Mouse (Mus musculus) brown adipose tissue, adult 24 weeks (tissue): ENCODE data around the gene Kiss1r. TPM values are rescaled to one million over a fixed set of nuclear protein-coding genes. Genes with fewer than 3 reads are reported as not detected.
"Not testable (repeated sequence)": the region's sequence is repeated elsewhere in the genome, so short reads cannot be mapped to it uniquely, and the experiment has no call there.

Experiments used
- H3K27ac ChIP-seq: fragments of 200-500 bp; replicated peaks from 2 replicates; pipeline ENCODE4 v1.5.1; 2012; ENCODE audit warnings: low read depth, mild to moderate bottlenecking, low read length
- H3K4me1 ChIP-seq: fragments of 200-500 bp; 2 replicates; pipeline ENCODE4 v1.6.1; 2012; ENCODE audit warnings: low read length, mixed read lengths; ENCODE audit not compliant: control insufficient read depth, insufficient read depth, insufficient read length
- H3K4me3 ChIP-seq: fragments of 200-500 bp; 2 replicates; pipeline ENCODE4 v1.5.1; 2012; ENCODE audit warnings: low read depth, mild to moderate bottlenecking, low read length, moderate library complexity; ENCODE audit not compliant: insufficient read depth
- polyA plus RNA-seq: library from polyadenylated mRNA; stranded (reverse); fragments of >200 nt; gene quantifications from 2 replicates; pipeline ENCODE4 v1.2.4, GENCODE M21; 2012; ENCODE audit not compliant: missing spikeins, insufficient read depth, insufficient read length

Kiss1r gene
- polyA plus RNA-seq, 1 experiment: 0.63 TPM

DNA sequence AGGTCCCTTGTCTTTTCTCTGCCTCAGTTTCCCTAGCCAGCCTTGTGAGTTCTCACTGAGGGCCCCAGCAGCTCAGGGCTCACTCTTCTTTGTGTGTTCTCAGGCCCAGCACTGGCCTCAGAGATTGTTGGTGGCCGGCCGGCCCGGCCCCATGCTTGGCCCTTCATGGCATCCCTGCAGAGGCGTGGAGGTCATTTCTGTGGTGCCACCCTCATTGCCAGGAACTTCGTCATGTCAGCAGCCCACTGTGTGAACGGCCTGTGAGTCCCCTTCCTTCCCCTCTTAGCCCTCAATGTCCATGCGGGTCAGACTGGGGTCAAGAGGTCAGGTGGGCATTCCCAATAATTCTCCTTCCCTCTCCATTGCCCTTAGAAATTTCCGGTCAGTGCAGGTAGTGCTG lies 30.2 kb upstream of the Kiss1r start:
- Histone ChIP-seq H3K27ac (no peak overlapping the region), H3K4me1 (peaks cover 7% of the 10 kb centered on the region), H3K4me3 (no peak overlapping the region)

DNA sequence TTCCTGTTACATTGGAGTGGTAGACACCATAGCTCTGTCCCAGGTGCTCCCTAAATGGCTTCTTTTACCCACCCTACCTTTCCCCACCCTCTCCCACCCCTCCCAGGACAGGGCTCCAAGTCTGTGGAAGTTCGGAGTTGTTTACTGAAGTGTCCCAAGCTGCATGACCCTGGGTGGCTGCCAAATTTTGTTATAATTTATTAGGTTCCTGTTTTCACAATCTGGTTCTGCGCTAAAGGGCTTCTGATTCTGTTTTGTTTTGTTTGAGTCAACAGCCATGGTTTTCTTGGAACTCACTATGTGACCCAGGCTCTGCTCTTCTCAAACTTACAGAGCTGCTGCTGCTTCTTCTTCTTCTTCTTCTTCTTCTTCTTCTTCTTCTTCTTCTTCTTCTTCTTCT lies 27.4 kb upstream of the Kiss1r start:
- Histone ChIP-seq H3K4me1 (peaks cover 5% of the 10 kb centered on the region), H3K4me3 (no peak overlapping the region), H3K27ac (no peak overlapping the region)

DNA sequence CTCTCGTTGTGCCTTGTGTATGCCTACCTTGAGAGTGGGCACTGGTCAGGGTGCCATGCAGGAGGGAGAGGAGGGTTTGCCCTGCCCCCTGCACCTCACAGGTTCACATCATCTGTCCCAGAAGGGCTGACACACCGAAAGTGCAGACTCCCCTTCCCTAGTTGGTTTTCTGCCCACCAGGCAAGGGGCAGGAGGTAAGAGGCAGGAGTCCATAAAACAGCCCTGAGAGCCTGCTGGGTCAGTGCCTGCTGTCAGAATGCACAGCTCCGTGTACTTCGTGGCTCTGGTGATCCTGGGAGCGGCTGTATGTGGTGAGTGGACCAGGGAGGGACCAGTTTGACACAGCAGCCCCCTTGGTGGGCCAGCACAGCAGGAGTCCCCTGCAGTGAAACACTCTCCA lies 26.1 kb upstream of the Kiss1r start, which contains the start of gene Cfd:
Gene Cfd (plus strand): TSS at position 184 of the 400 bp plus-strand sequence.
- peaks cover 5% of the 10 kb centered on the region for H3K4me1 ChIP-seq
- peak within 1 kb of the TSS; percentile 39 for H3K4me3 ChIP-seq

DNA sequence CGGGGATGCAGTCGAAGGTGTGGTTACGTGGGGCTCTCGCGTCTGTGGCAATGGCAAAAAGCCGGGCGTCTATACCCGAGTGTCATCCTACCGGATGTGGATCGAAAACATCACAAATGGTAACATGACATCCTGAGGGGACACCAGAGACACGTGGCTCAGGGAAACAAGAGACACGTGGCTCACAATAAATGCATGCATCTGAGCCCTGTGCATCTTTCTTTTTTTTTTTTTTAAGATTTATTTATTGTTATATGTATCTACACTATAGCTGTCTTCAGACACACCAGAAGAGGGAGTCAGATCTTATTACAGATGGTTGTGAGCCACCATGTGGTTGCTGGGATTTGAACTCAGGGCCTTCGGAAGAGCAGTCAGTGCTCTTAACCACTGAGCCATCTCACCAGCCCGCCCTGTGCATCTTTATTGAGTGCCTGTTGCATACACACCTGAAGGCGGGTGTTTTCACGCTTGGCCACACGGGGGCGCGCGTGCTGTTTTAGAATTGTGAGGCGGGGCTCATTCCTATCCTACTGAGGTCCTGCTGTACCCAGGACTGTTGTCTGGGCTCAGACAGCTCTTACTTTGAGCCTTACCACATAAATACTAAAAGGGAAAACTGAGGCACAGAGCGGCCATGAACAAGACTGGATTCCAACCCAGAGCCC lies 24.2 kb upstream of the Kiss1r start:
- H3K4me1 ChIP-seq, H3K27ac ChIP-seq, H3K4me3 ChIP-seq: not testable (repeated sequence)

More for the DNA sequence above, 26.1 kb upstream of the Kiss1r start, which contains the start of gene Cfd:
- 0 out of 2 replicates have a peak within 1 kb of the TSS, but pooled peaks have one; percentile 19 for H3K27ac ChIP-seq

DNA sequence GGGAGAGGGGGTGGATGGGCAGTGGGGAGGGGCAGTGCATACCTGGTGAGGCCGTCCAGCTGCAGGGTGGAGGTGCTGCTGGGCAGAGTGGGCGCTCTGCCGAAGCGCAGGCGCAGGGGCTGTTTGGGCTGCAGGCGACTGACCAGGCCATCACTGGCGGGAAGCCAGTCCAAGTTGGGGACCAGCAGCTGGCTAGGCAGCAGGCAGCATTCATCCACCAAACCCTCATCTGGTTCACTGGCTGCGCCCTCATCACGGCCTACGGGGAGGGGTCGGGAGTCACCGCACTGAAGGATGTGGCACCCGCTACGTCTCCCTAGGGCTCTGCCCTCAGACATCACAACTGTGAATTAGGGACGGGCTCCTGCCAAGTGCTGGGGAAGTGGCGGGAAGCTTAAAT lies 20.5 kb upstream of the Kiss1r start:
- Histone ChIP-seq H3K4me3 (no peak overlapping the region), H3K4me1 (no peaks in the 10 kb centered on the region; the same call in 1 of the 2 replicates), H3K27ac (no peak overlapping the region)

DNA sequence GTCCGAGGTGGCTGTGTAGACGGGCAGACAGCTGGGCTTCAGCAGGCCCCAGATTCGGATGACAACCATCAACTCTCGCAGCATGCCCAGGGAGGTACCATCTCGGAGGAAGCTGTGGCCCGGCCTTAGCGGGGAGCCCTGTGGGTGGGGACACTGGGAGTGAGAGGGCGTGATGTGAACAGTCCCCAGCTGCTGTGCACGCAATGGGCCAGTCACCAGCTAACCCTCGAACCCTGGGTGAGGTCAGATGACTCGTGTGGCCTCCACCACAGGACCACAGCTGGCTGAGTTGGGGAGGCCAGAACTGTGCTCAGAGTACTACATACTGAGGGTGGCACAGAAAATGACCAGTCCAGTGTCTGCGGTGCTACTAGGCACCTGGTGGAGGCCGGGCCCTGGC lies 20.0 kb upstream of the Kiss1r start:
- Histone ChIP-seq H3K27ac (no peak overlapping the region), H3K4me1 (no peaks in the 10 kb centered on the region; the same call in 1 of the 2 replicates), H3K4me3 (no peak overlapping the region)

DNA sequence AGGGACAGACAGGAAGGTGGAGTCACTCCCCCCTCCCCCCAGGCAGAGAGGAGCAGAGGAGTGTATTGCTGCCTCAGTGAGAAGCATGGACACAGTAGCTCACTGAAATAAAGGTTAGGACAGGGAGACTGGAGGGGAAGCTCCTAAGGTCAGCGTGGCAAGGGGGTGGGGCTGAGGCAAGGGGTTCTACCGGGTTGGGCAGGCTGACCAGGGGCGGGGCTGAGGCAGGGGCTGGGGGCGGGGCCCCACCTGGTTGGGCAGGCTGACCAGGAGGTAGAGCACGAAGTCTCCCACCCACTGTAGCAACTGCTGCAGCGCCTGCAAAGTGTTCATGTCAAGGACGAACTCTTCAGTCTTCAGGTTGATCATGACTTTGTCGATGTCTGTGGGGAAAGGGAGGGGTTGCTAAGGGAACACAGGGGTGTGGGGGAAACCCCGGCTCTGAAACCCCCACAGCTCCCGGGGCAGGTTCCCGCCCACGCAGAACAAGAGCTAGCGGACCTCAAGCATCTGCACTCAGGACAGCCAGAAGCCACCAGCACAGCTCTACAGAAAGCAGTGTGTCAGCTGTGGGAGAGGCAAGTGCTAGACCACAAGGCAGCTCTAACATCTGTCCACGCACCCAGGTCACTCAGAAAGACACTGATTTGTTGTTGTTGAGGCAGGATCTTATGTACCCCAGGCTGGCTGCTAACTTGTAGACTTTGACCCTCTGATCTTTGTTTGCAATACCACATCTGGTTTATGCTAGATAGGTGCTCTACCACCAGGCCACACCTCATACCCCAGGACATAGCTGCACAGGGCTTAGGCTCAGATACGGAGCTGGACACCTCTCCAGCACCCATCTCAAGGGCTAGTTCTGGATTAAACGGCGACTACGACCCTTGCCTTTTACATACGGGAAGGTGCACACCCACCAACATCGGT lies 19.2 kb upstream of the Kiss1r start:
- no peak overlapping the region for H3K4me3 ChIP-seq
- no peak overlapping the region for H3K27ac ChIP-seq
- no peaks in the 10 kb centered on the region; the same call in 1 of the 2 replicates for H3K4me1 ChIP-seq

DNA sequence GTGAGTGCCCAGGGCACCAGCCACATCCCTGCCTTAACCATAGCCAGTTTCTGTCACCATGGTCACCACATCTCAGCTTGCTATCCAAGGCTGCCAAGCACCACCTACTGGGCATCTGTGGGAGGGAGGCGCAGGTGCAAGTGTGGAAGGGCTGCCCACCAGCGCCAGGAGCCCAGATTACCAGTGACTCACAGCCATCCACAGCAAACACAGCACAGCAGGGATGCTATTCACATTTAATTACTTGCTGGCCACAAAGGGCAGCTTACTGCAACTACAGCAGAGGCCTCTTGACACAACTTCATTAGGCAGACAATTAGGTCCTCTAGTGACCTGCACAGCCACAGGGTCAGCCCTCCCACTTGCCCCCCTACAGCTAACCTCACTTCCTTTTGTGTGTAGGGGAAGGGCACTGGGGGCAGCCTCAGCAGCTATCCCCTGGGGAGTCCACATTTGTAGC lies 15.8 kb upstream of the Kiss1r start:
- H3K27ac ChIP-seq: no peak overlapping the region
- no peak overlapping the region for H3K4me3 ChIP-seq
- H3K4me1 ChIP-seq: no peaks in the 10 kb centered on the region

DNA sequence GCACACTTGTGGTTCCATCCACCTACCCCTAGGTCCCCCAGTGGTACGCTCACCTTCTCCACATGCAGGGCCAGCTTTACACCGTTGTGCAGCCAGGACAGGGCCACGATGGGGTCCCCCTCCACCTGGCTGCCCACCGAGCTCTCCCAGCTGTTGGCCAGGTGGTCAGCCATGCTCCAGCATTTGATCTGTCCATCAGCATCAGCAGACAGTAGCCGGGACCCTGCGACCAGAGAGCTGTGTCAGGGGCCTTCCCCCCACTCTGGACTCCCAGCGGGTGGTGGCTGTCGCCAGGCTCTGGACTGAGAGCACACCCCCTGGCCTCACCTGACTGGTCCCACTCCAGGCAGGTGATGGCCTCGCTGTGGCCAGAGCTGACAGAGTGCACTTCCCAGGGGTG lies 10.1 kb upstream of the Kiss1r start:
- no peak overlapping the region for H3K4me3 ChIP-seq
- H3K27ac ChIP-seq: no peak overlapping the region
- H3K4me1 ChIP-seq: no peaks in the 10 kb centered on the region

DNA sequence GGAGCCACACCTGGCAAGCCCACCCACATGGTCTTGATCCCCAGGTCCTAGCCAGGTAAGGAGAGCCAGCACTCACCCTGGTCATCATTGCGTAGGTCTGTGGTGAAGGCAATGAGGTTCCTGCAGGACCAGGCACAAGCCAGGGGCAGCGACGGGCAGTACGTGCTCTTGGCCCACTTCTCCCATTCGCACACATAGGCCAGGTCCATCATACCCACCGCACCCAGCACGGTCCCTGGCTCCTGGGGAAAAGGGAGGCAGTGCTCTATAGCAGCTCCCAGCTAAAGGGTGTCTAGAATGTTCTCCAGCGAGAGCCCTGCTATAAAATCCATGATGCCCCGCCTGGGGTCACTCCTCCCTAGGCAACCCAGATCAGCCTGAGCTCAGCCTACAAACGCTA lies 9.4 kb upstream of the Kiss1r start:
- Histone ChIP-seq H3K27ac (no peak overlapping the region), H3K4me1 (no peaks in the 10 kb centered on the region), H3K4me3 (no peak overlapping the region)

DNA sequence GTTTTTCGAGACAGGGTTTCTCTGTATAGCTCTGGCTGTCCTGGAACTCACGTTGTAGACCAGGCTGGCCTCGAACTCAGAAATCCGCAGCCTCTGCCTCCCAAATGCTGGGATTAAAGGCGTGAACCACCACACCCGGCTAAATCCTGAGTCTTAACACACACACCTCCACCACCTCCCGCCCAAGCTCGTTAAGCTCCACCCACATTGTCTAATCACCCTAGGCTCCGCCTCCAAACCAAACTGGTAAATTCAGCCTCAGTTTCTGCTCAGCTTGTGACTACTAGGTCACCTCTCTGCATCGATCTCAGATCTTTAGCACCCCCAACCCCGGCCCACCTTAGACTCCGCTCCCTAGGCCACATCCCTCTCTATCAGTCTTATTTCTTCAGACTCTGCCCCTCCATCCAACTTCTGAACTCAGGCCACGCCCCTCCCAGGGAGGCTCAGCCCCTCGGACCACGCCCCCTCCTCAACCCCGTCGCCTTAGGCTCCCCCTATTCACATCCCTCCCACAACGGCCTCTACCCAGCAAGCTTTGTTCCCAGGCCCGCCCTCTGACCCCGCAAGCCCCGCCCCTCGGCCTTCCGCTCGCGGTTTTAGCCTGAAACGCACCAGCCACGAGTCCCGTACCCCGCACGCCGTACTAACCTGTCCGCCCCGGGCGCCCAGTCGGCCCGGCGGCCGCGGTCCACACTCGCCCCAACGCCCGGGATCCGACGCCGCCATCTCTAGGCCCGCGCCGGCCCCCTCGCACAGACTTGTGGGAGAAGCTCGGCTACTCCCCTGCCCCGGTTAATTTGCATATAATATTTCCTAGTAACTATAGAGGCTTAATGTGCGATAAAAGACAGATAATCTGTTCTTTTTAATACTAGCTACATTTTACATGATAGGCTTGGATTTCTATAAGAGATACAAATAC lies 8.3 kb upstream of the Kiss1r start, which contains the start of gene Med16:
Gene Med16 (minus strand): TSS at position 757 of the 925 bp plus-strand sequence.
- H3K27ac ChIP-seq: peak within 1 kb of the TSS; percentile 99
- peak within 1 kb of the TSS; percentile 96 for H3K4me3 ChIP-seq
- no peaks in the 10 kb centered on the region for H3K4me1 ChIP-seq

DNA sequence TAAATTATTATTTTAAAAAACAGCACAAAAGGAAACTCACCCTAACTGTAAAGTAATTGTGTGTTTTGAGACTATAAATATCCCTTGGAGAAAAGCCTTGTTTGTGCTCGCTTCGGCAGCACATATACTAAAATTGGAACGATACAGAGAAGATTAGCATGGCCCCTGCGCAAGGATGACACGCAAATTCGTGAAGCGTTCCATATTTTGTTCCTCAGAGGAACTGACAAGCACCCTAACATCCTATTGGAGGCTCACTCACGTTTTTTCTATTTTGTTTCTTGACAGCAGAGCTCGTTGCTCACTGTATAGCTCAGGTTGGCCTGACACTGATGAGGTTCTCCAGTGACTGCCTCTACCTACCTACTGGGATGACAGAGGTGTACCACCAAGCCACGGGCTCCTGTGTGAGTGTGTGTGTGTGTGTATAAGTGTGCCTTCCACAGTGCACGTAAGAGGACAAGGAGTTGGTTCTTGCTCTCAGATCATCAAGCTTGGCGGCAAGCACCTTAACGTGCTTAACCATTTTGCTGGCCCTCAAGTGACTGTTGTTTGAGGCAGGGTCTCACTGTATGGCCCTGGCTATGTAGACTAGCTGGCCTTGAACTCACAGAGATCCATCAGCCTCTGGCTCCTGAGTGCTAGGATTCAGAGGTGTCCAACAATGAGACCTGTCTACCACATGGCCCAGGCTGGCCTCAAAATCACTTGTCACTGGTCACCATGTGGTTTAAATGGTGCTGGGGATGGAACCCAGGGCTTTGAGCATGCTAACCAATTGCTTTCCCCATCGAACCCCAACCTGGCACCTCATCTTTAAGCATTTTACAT lies 7.5 kb upstream of the Kiss1r start:
- Histone ChIP-seq H3K4me1 (no peaks in the 10 kb centered on the region; the same call in 1 of the 2 replicates), H3K4me3 (no peak overlapping the region), H3K27ac (0 out of 2 replicates have a peak overlapping the region, but pooled peaks have one; percentile 3)

DNA sequence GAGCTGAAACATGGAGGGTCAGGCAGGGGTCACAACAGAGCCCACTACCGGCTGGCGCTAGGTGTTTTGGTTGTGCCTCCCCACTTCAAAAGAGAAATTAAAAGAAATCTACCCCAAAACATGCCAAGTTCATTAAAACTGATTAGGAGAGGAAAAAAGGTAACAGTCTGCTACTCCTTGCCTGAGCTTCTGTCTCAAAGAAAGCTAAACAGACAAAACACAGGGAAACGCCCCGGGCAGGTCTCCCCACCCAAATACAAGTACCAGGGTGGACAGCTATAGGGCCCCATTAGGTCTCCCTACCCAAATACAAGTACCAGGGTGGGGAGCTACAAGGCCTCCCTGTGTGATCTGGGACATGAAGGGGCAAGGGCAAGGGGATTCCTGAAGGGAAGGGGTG lies 6.2 kb upstream of the Kiss1r start, which contains the start of gene Gm26602:
Gene Gm26602 (plus strand): TSS at position 301 of the 400 bp plus-strand sequence.
- Histone ChIP-seq H3K4me1 (peaks cover 7% of the 10 kb centered on the region), H3K4me3 (no peak within 1 kb of the TSS), H3K27ac (no peak within 1 kb of the TSS)

DNA sequence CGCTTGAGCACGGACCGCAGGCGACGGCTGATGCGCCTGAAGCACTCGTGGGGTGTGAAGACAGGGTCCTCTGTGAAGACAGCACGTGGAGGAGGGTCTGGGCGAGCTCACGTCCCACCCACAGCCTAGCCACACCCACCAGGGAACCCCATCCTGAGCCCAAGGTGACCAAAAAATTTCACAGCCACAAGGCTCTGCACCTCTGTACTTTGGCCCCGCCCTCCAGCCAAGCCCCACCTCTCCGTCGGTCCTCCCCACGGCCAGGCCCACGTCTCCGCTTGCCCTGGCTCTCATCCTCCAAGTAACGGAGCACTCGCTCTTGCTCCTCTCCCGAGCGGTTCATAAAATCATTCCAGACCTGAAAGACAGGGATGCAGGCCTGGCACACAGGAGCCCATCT lies 4.4 kb upstream of the Kiss1r start:
- no peak overlapping the region for H3K4me3 ChIP-seq
- H3K4me1 ChIP-seq: peaks cover 13% of the 10 kb centered on the region
- no peak overlapping the region for H3K27ac ChIP-seq
